Mouse (Mus musculus): ENCODE results near the gene Igfbpl1. TPM values are rescaled to one million over a fixed set of nuclear protein-coding genes. Genes with fewer than 3 reads are reported as not detected.

Igfbpl1 gene
- total and polyA plus RNA-seq, 3 experiments = not detected

DNA sequence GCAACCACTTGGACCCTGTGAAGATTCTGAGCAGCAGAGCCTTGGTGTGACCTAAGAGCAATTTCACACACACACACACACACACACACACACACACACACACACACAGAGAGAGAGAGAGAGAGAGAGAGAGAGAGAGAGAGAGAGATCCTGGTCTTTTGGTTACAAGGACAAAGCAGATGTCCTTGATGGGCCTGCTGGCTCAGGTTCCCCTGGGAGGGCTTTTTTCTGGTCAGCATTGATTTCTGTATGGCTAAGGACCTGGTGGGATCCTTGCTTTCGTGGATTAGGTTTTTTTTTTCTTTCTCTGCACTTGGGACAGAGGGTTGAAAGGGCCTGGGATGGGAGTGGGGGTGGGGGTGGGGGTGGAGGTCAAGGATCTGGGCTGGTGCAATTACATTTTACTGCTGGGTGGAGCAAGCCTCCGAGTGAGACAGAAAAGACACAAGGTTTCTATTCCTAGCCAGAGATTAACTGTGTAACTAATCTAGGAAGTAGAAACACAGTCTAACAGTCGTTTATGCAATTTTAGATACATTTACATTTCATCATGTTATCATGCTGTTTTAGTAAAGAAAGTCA, 26.7 kb downstream of the Igfbpl1 start:
- dilution Hi-C loops (cut with MboI; ENCODE audit: extremely low pct_ligation_motif_present, extremely low pct_unique_long_range_greater_than_20kb, low sequenced_read_pairs) = no loop called here
- no peak for TF ChIP-seq POLR2A (IDR thresholded peaks at IDR 0.05; ENCODE audit: low read depth, low read length)
- TF ChIP-seq MYC (IDR thresholded peaks at IDR 0.05; ENCODE audit: low read depth, low read length) = no peak
- no peak for TF ChIP-seq NELFE (IDR thresholded peaks at IDR 0.05; ENCODE audit: low read depth, low read length)
- TF ChIP-seq GABPA (IDR thresholded peaks at IDR 0.05; ENCODE audit: insufficient replicate concordance, low read depth, low read length) = no peak
- TF ChIP-seq MEF2A (IDR thresholded peaks at IDR 0.05; ENCODE audit: borderline replicate concordance, low read depth, low read length) = no peak
- no peak for TF ChIP-seq KAT2A (IDR thresholded peaks at IDR 0.05; ENCODE audit: insufficient replicate concordance, low read length)
- no peak for TF ChIP-seq SMC3 (IDR thresholded peaks at IDR 0.05; ENCODE audit: low read depth, low read length)
- TF ChIP-seq BHLHE40 (IDR thresholded peaks at IDR 0.05; ENCODE audit: low read depth, low read length) = no peak
- no peak for TF ChIP-seq CHD1 (IDR thresholded peaks at IDR 0.05; ENCODE audit: low read depth, low read length)
- TF ChIP-seq MXI1 (IDR thresholded peaks at IDR 0.05; ENCODE audit: low read depth, low read length) = no peak
- no peak for TF ChIP-seq HCFC1 (IDR thresholded peaks at IDR 0.05; ENCODE audit: low read depth, low read length)
- TF ChIP-seq SIN3A (IDR thresholded peaks at IDR 0.05; ENCODE audit: low read length) = no peak
- no peak for TF ChIP-seq ELF1 (IDR thresholded peaks at IDR 0.05; ENCODE audit: low read depth, low read length)
- Histone ChIP-seq H3K9ac (ENCODE audit: insufficient read depth, low read depth) (no peak overlapping the region), H3K27me3 (replicated peaks) (no peaks in the 10 kb centered on the region), H3K27ac (ENCODE audit: insufficient read depth, low read depth) (no peak overlapping the region), H3K4me2 (ENCODE audit: insufficient read depth, low read depth, poor library complexity, severe bottlenecking) (0 out of 2 replicates have a peak overlapping the region, but pooled peaks have one; percentile 55), H3K9me3 (replicated peaks; ENCODE audit: low read length) (no peaks in the 10 kb centered on the region), H3K4me1 (ENCODE audit: control insufficient read depth in 1 of 2, insufficient read depth in 2 of 2) (peaks cover 0 to 7% of the 10 kb centered on the region in 2 experiments; a peak in 2 of 4 replicates), H3K4me3 (replicated peaks in 1 of 3; ENCODE audit: low read depth in 2 of 3, low read length in 2 of 3, poor library complexity in 1 of 3) (no peak overlapping the region), H3K79me2 (replicated peaks; ENCODE audit: control insufficient read depth, extremely low read depth, insufficient read depth, poor library complexity, severe bottlenecking) (no peaks in the 10 kb centered on the region), H3K36me3 (replicated peaks in 1 of 2; ENCODE audit: control insufficient read depth in 1 of 2, insufficient read depth in 1 of 2, low read length in 1 of 2) (peaks cover 0 to 24% of the 10 kb centered on the region in 2 experiments)
- no peak for DNase-seq (ENCODE audit: extremely low read depth)
- in situ Hi-C loops (cut with MboI; ENCODE audit: low pct_ligation_motif_present, low pct_unique_long_range_greater_than_20kb, low sequenced_read_pairs) = loop anchor here (25.0 kb wide), 1 partner anchor 513 kb away; the partner anchor contains the start of gene Trmt10b

DNA sequence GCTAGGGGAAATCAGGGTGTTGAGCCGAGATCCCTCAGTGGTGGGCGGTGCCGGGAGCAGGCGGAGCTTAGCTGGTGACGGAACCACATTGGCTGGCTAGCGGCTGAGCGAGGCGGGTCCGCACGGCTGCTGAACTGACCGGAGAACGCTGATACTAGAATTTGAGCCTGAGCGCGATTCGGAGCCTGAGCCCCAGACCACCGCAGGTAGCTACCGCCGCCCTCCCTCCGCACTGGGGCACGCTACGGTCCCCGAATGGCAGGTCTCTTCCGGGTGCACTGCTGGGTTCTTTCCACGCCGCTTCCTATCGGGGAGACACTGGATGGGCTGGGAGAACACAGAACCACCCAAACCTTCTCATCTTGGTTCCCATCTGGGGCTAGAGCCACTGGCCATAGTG, 27.8 kb downstream of the Igfbpl1 start, which contains the start of gene Aldh1b1:
Gene Aldh1b1, plus strand, starts transcription at position 59 of the 400 bp plus-strand sequence.
- in situ Hi-C loops (cut with MboI; ENCODE audit: low pct_ligation_motif_present, low pct_unique_long_range_greater_than_20kb, low sequenced_read_pairs) = loop anchor here (25.0 kb wide), 1 partner anchor 512 kb away; the partner anchor contains the start of gene Trmt10b
- DNase-seq (ENCODE audit: extremely low read depth) = peak; percentile 67
- H3K9me3 ChIP-seq (replicated peaks; ENCODE audit: low read length) = no peaks in the 10 kb centered on the region
- H3K27me3 ChIP-seq (replicated peaks) = no peaks in the 10 kb centered on the region
- peaks cover 0 to 7% of the 10 kb centered on the region in 2 experiments; a peak in 2 of 4 replicates for H3K4me1 ChIP-seq (ENCODE audit: control insufficient read depth in 1 of 2, insufficient read depth in 2 of 2)
- H3K79me2 ChIP-seq (replicated peaks; ENCODE audit: control insufficient read depth, extremely low read depth, insufficient read depth, poor library complexity, severe bottlenecking) = no peaks in the 10 kb centered on the region
- peaks cover 0 to 17% of the 10 kb centered on the region in 2 experiments for H3K36me3 ChIP-seq (replicated peaks in 1 of 2; ENCODE audit: control insufficient read depth in 1 of 2, insufficient read depth in 1 of 2, low read length in 1 of 2)
- dilution Hi-C loops (cut with MboI; ENCODE audit: extremely low pct_ligation_motif_present, extremely low pct_unique_long_range_greater_than_20kb, low sequenced_read_pairs) = no loop called here
- H3K4me3 ChIP-seq (replicated peaks in 1 of 3; ENCODE audit: low read depth in 2 of 3, low read length in 2 of 3, poor library complexity in 1 of 3) = peak within 1 kb of the TSS; percentile 58 to 74 (median 72)
- H3K4me2 ChIP-seq (ENCODE audit: insufficient read depth, low read depth, poor library complexity, severe bottlenecking) = peak within 1 kb of the TSS; percentile 55
- peak within 1 kb of the TSS; percentile 67 for H3K9ac ChIP-seq (ENCODE audit: insufficient read depth, low read depth)
- no peak within 1 kb of the TSS for H3K27ac ChIP-seq (ENCODE audit: insufficient read depth, low read depth)
- 0 out of 2 replicates have a peak, but pooled peaks have one; percentile 12 for TF ChIP-seq MXI1 (IDR thresholded peaks at IDR 0.05; ENCODE audit: low read depth, low read length)
- TF ChIP-seq SIN3A (IDR thresholded peaks at IDR 0.05; ENCODE audit: low read length) = no peak
- no peak for TF ChIP-seq NRF1 (IDR thresholded peaks at IDR 0.05; ENCODE audit: low read depth, low read length)
- TF ChIP-seq ZNF384 (IDR thresholded peaks at IDR 0.05; ENCODE audit: low read depth, low read length) = no peak
- no peak for TF ChIP-seq UBTF (IDR thresholded peaks at IDR 0.05; ENCODE audit: low read depth, low read length)
- no peak for TF ChIP-seq E2F4 (IDR thresholded peaks at IDR 0.05; ENCODE audit: insufficient replicate concordance, low read depth, low read length)
- TF ChIP-seq POLR2AphosphoS2 (IDR thresholded peaks at IDR 0.05; ENCODE audit: low read depth, low read length) = no peak
- no peak for TF ChIP-seq MAX (IDR thresholded peaks at IDR 0.05; ENCODE audit: low read length)
- TF ChIP-seq PAX5 (IDR thresholded peaks at IDR 0.05; ENCODE audit: low read length) = no peak
- no peak for TF ChIP-seq JUN (IDR thresholded peaks at IDR 0.05; ENCODE audit: insufficient read depth, low read depth, low read length)
- TF ChIP-seq USF1 (IDR thresholded peaks at IDR 0.05; ENCODE audit: low read depth, low read length) = no peak
- TF ChIP-seq MAZ (IDR thresholded peaks at IDR 0.05; ENCODE audit: low read depth, low read length) = no peak
- no peak for TF ChIP-seq GABPA (IDR thresholded peaks at IDR 0.05; ENCODE audit: insufficient replicate concordance, low read depth, low read length)
- no peak for TF ChIP-seq ZKSCAN1 (IDR thresholded peaks at IDR 0.05; ENCODE audit: borderline replicate concordance, low read depth, low read length)
- TF ChIP-seq ELF1 (IDR thresholded peaks at IDR 0.05; ENCODE audit: low read depth, low read length) = no peak
- TF ChIP-seq BHLHE40 (IDR thresholded peaks at IDR 0.05; ENCODE audit: low read depth, low read length) = no peak
- no peak for TF ChIP-seq RAD21 (IDR thresholded peaks at IDR 0.05; ENCODE audit: low read depth, low read length)
- no peak for TF ChIP-seq TBP (conservative IDR thresholded peaks at IDR 0.05; ENCODE audit: low read depth, low read length)
- TF ChIP-seq NELFE (IDR thresholded peaks at IDR 0.05; ENCODE audit: low read depth, low read length) = no peak
- TF ChIP-seq TCF12 (IDR thresholded peaks at IDR 0.05; ENCODE audit: low read depth, low read length) = no peak
- peak; percentile 31; the same call in 1 of the 2 replicates for TF ChIP-seq POLR2A (IDR thresholded peaks at IDR 0.05; ENCODE audit: low read depth, low read length)
- TF ChIP-seq MAFK (IDR thresholded peaks at IDR 0.05; ENCODE audit: insufficient replicate concordance, low read length) = no peak
- TF ChIP-seq CHD2 (IDR thresholded peaks at IDR 0.05; ENCODE audit: low read length) = no peak
- no peak for TF ChIP-seq ETS1 (conservative IDR thresholded peaks at IDR 0.05; ENCODE audit: low read depth, low read length)
- no peak for TF ChIP-seq MYC (IDR thresholded peaks at IDR 0.05; ENCODE audit: low read depth, low read length)
- TF ChIP-seq CHD1 (IDR thresholded peaks at IDR 0.05; ENCODE audit: low read depth, low read length) = no peak
